Mouse (Mus musculus): ENCODE measurements around the gene Mrpl4.

Mrpl4 gene

DNA sequence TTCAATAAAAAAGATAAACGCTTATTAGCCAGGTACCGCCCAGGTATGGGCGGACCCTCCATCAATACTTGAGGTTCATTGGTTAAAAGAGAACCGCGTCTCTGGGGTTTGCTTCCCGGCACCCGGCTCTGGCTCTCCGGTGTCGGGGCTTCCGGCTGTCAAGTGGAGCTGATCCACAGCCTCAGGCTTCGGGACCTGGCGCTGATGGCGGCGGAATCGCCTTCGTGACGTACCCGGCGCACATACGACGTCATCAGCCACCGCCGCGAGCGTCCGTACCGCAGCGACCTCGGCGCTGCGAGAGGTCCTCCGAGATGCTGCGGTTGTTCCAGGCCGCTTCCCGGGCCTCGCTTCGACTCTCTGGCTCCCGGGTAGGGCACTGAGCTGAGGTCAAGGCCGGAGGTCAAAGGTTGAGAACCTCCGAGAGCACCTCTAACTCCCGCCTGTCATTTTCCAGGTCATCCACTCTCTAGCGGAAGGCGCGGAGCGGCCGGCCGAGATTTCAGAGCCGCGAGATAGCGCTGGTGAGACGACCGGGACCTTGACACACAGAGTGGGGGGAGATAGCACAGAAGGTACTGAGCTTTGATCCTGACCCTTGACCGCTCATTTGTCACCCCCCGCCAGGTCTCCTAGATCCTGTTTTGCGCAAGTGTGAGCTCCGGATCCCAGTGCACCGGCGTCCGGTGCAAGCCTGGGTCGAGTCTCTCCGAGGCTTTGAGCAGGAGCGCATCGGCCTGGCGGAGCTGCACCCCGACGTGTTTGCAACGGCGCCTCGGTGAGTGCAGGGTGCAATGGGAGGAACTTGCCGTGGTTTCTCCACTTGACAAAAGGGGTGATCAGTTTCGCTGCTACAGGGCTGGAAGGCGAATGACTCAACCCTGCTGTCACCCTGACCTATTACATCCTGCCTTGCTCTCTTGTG is at the start of gene Mrpl4:
Gene Mrpl4, plus strand, starts transcription at position 112 of the 925 bp plus-strand sequence.
- DNase-seq: peak; percentile 67 to 82

DNA sequence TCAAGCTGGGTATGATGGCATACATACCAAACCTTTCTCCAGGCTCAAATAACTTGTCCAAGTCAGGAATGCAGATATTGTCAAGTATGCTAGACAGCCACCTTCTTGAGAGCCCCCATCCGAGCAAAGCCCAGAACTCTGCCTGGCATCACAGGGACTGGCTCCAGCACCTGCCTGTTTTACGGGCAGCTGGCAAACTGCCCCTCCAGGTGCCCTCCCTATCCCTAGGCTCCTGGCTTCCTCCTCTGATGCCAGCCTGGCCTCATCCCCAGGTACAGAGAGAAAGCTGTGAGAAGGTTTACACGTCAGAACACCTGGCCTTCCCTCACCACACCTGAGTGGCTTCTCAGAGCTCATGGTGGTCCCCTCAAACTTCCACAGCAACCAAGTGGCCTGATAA is 45.5 kb upstream of the Mrpl4 start:
- DNase-seq: no peak

DNA sequence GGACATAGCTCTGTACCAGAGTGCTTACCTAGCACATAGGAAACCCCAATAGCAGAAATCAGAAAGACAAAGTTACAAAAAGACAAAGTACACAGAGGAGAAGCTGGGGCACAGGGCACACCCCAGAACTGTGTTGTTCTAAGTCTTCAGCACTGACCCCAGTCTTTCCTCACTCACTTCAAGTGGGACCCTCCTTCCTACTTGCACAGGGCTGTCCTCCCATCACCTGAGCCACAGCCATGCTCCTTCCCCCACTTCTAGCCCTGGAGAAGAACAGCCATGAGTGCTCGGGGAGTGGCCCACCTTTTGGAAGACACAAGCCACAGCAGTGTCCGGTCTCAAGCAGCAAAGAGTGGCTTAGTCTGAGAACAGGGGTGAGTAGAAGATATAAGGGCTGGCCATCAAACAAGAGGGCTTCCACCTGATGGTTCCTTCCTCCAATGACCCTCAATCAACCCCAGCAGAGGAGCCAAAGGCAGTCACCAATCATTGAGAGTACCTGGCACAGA is 43.1 kb upstream of the Mrpl4 start, which contains the start of gene Dnmt1:
Gene Dnmt1, minus strand, starts transcription at position 459 of the 509 bp plus-strand sequence.
- DNase-seq: no peak

DNA sequence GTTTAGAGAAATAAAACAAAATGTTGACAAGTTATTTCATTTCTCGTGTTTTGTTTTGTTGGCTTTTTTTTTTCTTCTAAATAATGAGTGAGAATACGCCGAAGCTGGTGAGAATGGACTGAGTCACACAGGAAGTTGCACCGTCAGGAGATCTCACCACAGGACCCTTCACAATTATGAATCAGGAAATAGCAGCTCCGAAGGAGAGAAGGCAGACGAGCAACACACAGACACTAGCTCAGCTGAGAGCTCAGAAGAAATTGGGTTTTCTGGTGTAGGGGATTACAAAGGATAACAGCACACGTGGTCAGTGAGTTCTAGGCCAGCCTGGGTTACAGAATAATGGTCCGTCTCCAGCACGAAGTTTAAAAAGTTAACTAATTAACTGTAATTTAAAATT is 41.0 kb upstream of the Mrpl4 start:
- DNase-seq: no peak

DNA sequence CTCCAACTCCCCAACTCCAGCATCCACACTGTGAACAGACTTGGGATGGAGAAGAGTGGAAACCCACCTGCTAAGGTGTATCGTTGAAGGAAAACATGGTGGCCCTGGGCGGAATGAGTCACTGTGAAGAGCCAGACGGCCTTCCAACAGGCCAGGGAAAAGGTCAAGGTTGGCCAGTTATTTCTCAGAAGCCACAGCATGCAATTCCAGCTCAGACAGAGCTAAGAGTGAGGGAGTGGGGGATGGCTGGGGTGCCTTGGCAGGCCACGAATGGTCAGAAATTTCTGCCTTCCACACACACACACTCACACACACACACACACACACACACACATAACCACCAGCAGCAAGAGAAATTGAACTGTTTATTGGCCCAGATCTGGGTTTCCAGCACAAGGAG is 36.9 kb upstream of the Mrpl4 start:
- DNase-seq: no peak

DNA sequence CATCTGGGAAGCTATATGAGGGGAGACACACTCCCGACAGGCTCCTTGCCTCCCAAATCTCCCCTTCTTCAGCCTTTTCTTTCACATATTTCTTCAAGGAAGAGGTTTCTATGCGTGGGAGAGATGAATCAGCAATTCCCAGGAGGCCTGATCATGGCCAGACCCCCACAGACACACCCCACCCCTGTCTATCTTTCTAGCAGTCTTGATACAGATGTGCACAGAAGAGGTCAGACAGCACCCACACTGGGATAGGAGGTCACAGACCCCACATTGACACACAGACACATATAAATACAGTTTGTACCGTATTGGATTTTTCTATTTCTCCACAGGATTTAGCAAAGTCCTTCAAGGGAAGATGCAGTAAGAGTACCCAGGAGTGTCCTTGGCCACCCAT is 36.5 kb upstream of the Mrpl4 start:
- DNase-seq: no peak

DNA sequence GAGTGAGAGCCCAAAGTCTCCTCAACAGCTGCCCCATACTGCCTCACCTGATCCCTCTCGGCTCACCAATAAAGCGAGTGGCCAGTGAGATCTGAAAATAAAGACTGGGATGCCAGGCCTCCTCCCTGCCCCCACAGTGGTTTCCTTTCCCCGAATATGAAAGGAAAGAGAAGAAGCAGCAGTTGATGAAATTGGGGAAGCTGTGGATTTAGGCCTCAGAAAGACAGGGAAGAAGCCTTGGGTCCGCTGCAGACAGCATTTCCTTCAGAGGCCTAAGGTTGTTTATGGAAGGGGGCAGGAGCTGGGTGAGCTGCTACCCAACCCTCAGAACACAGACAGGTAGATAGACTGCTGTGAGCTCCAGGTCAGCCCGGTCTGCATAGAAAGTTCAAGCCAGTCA is 35.8 kb upstream of the Mrpl4 start:
- DNase-seq: no peak

DNA sequence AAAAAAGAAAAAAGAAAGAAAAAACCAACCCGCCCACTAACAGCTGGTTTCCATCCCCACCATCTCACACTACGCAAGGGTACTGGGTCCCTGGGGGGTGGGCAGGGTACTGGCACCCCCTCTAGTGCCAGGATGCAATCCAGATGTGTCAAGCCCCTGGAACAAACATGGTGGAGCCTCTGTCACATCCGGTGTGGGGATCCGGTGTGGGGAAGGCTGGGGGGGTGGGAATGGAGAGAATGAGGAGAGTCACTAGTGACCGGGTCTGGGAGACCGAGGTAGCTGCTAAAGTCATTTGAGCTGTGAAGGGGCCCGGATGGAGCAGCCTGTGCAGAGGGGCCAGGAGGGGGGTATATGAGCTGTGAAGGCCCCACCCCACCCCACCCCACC is 30.8 kb upstream of the Mrpl4 start:
- DNase-seq: no peak

DNA sequence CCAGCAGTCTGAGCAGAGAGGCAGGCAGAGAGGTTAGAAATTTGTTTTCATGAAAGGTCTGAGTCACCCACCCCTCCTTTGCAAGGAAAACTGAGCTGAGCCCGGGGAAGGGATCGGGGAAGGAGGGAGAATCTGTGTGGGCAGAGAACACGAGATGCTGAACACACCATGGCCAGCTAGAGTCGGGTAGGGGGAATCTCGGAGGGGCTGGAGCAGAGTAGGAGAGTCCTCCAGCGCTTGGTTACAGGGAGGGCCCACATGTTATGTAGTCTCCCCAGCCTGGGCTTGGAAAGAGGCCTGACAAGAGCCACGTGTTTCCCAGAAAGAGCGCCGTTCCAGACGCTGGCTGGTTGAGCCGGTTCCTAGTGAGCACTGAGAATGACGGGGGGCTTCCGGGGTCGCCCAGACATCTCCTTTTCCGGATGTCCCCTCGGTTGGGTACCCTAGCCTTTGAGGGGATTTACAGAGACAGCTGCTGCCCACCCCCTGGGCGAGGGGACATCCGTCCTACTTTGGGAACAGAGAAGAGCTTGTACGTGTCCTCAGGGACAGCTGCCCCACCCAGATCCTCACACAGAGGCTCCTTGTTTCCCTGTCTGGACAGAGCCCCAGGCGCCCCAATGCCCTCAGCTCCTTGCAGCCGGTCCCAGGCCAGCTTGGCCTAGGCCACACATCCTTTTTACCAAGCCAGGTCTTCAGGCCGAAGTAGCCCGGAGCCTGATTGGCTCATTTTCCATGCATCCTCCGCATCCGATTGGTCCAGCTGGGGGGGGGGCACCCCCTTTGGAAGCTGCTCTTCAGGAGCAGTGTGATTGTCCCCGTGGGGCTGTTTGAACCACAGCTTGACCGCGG is 30.2 kb upstream of the Mrpl4 start:
- no peak for DNase-seq

DNA sequence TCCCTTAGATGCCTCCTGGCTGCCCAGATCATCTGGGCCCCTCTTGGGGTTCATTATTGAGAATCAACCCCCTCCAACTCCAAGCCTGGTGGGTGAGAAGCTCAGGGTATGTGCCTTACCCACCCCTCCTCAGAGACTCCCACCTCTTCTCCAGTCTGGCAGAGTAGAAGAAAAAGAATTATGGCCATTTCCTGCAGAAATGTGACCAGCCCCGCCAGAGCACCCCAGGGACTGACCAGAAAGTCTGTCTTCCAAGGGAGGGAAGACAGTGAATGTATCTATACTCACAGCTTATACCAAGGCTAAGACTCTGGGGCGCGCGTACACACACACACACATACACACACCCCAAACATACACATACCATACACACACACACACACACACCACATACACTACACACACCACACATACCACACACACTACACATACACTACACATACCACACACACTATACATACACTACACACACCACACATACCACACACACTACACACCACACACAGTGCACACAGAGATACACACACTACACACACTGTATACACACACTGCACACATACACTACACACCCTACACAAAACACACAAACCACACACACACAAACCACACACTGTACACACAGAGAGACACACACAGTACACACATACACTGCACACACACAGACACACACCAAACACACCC is 29.4 kb upstream of the Mrpl4 start:
- no peak for DNase-seq

DNA sequence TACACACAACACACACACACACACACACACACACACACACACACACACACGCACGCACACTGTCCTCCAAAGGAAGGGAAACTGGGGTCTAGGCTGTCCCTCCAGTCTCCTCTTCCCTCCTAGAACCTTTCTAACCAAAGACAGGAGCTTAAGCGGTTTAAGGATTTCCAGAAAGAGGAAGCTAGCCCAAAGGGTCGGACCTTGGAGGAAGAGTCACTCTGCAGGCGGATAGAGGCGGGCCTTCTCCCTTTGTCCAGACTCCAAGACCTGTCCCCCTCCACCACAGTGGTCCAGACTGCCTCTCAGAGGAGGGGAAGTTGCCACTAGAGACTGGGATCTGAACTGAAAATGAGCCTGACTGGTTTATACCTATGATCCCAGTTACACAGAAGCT is 28.9 kb upstream of the Mrpl4 start:
- DNase-seq: no peak

DNA sequence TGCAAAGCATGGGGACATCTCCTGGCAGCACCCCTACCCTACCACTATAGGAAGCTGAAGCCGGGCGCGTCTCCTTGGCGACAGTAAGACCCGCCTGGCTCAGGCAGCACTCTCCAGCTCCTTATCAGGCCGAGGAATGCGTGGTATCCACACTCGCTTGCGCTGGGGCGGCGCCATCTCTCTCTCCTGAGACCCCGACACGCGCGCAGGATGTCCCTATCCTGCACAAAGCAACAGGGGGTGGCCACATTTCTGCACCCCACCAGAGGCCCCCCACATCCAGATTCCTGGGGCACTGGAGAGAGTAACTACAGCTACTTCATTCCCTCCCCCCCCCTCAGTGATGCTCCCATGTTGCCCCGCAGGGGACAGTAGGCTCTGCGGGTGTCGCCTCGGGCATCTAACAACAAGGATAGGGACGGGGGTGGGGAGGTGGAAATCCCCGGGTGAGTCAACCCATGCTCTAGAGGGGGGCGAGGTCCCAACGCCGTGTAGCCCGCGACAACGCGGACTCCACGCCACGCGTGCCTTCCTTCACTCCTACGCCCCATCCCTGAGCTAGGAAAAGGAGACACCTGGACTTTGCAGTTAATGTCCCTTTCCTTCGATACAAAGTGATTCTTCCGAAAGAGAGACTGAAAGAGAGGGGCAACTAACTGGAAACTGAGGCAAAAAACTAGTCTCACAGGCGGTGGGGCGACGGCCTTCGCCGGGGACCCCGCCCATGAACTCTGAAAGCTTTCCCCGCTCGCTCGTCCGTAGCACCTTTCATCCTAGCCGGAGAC is 26.9 kb upstream of the Mrpl4 start:
- peak in 1 of 2 experiments; percentile 13 for DNase-seq

DNA sequence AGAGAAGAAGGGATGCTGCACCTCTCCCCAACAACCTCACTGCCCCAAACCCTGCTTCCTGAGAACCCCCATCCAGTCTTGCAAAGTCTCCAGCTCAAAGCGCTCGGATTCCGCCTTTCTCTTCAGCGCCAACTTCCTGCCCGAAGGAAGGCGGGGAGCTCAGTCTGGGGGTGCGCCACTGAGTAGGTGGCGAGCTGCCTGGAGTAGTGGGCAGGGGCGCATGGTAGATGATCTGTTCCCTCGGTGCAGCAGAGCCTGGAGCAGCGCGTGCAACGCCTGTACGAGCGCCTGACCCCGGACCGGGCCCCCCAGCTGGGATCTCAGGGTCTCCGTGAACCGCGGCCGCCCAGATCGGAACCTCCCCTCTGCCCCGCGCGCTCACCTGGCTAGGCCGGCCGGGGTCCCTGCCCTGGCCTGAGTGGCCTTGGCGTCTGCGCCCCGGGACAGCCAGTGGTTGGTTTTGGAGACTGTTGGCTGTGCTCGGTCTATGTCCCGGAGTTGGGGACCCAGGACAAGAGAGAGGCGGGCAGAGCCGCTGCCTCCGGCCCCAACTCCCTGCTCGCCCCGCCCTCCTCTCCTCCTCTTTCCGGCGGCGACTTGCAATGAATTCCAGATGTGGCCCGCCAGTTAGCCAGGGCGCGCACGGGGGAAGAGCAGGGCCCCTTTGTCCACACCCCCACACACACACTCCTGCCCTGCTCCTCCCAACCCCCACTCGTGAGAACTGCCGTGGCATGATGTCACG is 26.1 kb upstream of the Mrpl4 start, which contains the start of gene S1pr2:
Gene S1pr2, minus strand, starts transcription at position 566 of the 745 bp plus-strand sequence.
- peak; percentile 39 to 66 for DNase-seq

DNA sequence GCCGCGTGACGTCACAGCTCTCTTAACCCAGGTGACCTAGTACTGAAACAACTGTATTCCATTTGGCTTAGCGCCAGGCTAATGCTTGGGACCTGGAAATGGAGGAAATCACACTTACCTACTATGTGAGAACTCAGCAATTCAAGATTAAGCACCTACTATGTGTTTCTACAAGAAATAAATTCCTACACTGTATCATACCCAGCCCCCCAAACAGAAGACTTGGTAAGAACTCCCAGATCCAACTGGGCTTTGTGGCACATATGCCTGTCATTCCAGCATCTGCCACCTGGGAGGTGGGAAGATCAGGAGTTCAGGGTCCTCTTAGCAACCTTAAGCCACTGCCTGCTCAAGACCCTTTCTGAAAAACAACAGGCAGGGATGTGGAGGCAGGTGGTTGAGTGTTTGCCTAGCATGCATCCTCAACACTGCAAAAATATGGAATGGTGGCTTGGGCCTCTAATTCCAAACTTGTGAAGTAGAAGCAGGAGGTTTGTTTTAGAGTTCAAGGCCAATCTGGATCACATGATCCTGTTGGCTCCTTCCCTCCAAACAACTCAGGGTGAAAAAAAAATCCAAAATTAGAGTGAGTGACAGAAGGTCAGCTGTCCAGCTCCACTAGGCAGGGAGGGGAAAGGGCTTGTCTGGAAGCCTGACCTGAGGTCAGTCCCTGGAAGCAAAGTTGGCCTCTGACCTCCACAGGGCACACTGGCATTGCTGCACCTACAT is 25.4 kb upstream of the Mrpl4 start:
- DNase-seq: no peak

DNA sequence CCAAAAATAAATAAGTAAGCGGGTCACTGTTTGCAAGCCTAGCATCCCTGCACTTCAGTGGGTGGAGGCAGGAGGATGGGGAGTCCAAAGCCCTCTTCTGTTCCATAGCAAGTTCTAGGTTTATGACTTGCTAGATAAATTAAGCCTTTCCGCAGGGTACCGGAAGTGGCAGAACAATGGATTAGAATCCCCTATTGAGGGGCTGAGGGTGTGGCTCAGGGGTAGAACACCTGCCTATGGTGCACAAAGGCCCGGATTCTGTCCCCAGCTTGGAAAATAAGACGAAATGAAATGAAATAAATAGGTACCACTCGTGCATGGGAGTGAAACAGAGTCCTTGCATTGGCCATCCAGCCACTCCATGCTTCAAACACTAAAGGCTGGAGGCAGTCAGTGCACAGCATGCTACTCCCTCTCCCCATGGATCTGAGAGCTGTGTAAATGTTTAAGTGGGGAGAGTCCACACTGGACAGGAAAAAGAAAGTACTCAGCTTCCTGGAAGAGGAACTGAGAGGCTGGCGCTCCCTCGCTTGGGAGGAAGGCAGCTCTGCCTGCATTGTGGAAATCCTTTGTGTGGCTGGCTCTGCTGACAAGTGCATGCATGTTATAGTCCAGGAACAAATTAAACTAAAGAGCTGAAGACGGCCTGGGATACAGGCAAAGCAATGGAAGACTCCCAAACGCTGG is 24.0 kb upstream of the Mrpl4 start:
- DNase-seq: no peak

DNA sequence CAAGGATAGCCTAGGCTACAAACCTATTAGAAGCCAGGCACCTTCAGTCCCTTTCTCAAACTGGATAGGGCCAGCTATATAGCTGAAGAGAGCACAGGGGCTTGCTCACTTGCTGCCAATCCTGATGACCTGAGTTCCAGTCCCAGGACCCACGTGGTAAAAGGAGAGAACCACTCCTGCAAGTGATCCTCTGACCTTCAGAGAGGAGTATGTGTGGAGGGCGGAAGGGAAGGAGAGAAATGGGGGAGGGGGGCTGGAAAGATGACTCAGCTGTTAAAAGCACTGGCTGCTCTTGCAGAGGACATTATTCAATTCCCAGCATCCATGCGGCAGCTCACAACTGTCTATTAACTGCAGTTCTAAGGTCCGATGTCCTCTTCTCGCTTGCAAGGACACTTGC is 23.4 kb upstream of the Mrpl4 start:
- no peak for DNase-seq

DNA sequence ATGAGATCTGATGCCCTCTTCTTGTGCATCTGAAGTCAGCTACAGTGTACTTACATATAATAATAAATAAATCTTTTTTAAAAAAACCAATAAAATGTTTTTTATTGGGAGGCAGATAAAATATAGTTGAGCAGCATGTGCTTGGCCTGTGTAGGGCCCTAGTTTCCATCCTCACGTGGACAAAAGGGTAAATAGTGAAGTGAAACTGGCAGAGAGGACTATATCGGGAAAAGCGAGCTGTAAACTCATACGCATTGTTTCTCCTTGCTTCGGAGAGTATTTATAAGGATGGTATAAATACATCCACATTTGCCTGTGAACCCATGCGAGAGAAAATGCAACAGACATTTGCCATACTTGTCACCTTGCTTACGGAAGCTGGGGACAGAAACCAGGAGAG is 22.8 kb upstream of the Mrpl4 start:
- DNase-seq: no peak

DNA sequence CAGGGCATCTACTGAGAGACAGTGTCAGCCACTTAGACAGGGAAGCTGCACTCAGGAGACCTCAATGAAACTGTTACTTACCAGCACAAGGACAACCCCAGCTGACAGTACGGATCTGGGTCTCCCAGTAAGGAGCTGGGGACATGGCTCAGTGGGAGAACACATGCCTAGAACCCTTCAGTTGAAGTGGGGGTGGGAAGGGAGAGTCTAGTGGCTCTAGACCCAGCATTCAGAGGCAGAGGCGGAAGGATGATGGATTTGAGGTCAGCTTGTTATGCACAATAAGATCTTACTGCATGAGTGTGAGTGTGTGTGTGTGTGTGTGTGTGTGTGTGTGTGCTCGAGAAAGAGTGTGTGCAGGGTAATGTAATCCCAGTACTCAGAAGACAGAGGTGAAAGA is 20.4 kb upstream of the Mrpl4 start:
- DNase-seq: no peak

DNA sequence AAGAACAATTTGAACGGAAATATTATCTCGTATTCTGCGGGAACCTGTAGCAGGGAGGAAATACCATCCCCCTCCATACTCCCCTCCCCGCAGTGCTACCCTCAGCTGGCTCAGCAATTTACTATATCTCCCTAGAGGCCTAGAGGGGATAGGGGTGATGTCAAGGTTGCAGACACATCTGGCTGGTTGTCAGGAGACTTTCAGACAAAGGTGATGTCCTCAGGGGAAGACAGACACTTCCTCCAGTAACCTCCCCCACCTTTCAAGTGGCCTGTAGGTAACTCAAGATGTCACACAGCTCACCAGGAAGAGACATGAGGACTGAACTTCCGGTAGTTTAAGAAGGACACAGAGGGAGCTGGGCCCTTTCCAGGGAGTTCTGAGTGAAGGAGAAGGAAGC is 19.4 kb upstream of the Mrpl4 start:
- DNase-seq: no peak

All from spleen, adult 18-20 months (tissue).